Mouse (Mus musculus) olfactory bulb, adult 2 months (tissue): ENCODE results near the gene Prickle3.

Source experiments
- CTCF ChIP-seq: fragments of 200-500 bp; IDR thresholded peaks from 2 replicates; pipeline ENCODE4 v1.5.1; 2012; ENCODE audit warnings: low read depth, mild to moderate bottlenecking, low read length, moderate library complexity; ENCODE audit not compliant: insufficient read depth
- POLR2A ChIP-seq: fragments of 200-500 bp; IDR thresholded peaks from 2 replicates; pipeline ENCODE4 v1.6.1; 2012; ENCODE audit warnings: mild to moderate bottlenecking, low read depth, low read length, moderate library complexity; ENCODE audit not compliant: insufficient read depth

GRCm38 (mm10) chrX:7658031-7658784 lies 1.1 kb downstream of the Prickle3 start:
- no peak for TF ChIP-seq CTCF
- TF ChIP-seq POLR2A = no peak
